Mouse (Mus musculus) urinary bladder, adult 2 months (tissue): ENCODE measurements around the gene Shh. TPM values are rescaled to one million over a fixed set of nuclear protein-coding genes. Genes with fewer than 3 reads are reported as not detected.

Source experiments
- polyA plus RNA-seq: library from polyadenylated mRNA; depleted of rRNA; stranded (reverse); fragments of >200 nt; gene quantifications from 2 replicates; pipeline ENCODE4 v1.2.3, GENCODE M21; 2012; rRNA removed

The Shh gene
- polyA plus RNA-seq, 1 experiment: 70.7 TPM

Other genes starting within 250 kb of the Shh start
- gene Cnpy1, start 221.4 kb downstream of the Shh start, polyA plus RNA-seq: 0.03 TPM in 1 of 2 replicates, not detected in the other
- gene Rbm33, start 150.1 kb downstream of the Shh start, polyA plus RNA-seq: 22.9 and 26.4 TPM in 2 replicates